ENCODE assay signal across 18 mouse cellular contexts in genomic region chr7:89205402-89205801, GRCm38 (mm10).
"Had no signal": no experiment of that assay in that cellular context is flagged by ENCODE, and none has a peak within 500 bp of the region (broad histone marks: within the 10 kb centered on the region; RNA-seq: fewer than 3 reads in every experiment).

No protein-coding gene starts in this region.

- H3K27ac ChIP-seq: limb, embryonic 12.5 days; limb, embryonic 15.5 days; macrophage; midbrain, embryonic 10.5 days; midbrain, embryonic 13.5 days; neural tube, embryonic 13.5 days had no signal

- H3K4me2 ChIP-seq: limb, embryonic 12.5 days; limb, embryonic 15.5 days; lung, embryonic 14.5 days; midbrain, embryonic 13.5 days; neural tube, embryonic 13.5 days had no signal

- DNase-seq: kidney, adult 18-20 months; kidney, adult 9 months; kidney, postnatal 14 days; kidney, postnatal 4 days; left cerebral cortex, postnatal 4 days; lung, embryonic 14.5 days; retina, postnatal 1 day; thymus, adult 18-20 months; thymus, postnatal 36 days had no signal

- H3K27me3 ChIP-seq: limb, embryonic 12.5 days; limb, embryonic 15.5 days; midbrain, embryonic 13.5 days; neural tube, embryonic 13.5 days had no signal

- H3K9me3 ChIP-seq: limb, embryonic 12.5 days; limb, embryonic 15.5 days; midbrain, embryonic 10.5 days; midbrain, embryonic 13.5 days; neural tube, embryonic 13.5 days had no signal

- H3K9ac ChIP-seq: limb, embryonic 12.5 days; limb, embryonic 15.5 days; lung, embryonic 14.5 days; midbrain, embryonic 13.5 days; neural tube, embryonic 13.5 days had no signal

- H3K4me3 ChIP-seq: limb, embryonic 12.5 days; limb, embryonic 15.5 days; midbrain, embryonic 10.5 days; midbrain, embryonic 13.5 days; myocyte; neural tube, embryonic 13.5 days had no signal

- H3K36me3 ChIP-seq: limb, embryonic 12.5 days; limb, embryonic 15.5 days; midbrain, embryonic 10.5 days; midbrain, embryonic 13.5 days; neural tube, embryonic 13.5 days had no signal

- ATAC-seq: lung, postnatal 0 days; midbrain, embryonic 13.5 days; midbrain, embryonic 16.5 days had no signal
